Mouse (Mus musculus): ENCODE results near the gene Sik2. TPM values are rescaled to one million over a fixed set of nuclear protein-coding genes. Genes with fewer than 3 reads are reported as not detected.
A peak's percentile ranks its signal among the peaks of the same experiment; 100 is the strongest.

Sik2 gene
- polyA plus RNA-seq, 1 experiment from 2014 or later: 12.6 TPM

GRCm38 (mm10) chr9:50966277-50966676, 42.6 kb downstream of the Sik2 start:
- DNase-seq (ENCODE audit: low spot score): no peak
- 70% methylated on average over 2 of the region's 2 CpGs for WGBS
- no peak overlapping the region for H3K27ac ChIP-seq (ENCODE audit: low read depth, low read length)

DNA sequence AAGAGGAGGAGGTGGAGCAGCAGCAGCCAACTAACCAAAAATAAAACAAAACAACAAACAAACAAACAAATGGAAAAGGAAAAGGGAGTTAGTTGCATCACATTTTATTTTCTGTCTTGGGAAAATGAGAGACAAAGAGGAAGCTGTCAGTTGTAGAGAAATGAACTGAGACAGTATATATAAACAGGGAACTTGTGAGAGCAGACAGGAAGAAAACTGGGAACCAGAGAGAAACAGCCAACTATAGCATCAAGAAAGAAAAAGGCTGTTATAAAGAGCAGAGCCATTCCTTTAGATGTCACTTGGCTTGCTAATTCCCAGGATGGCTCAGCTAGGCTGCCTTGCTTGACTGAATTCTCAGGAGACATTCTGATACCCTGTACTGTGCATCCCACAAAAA, 43.5 kb downstream of the Sik2 start:
- ATAC-seq (no peak), DNase-seq (ENCODE audit: low spot score) (no peak)
- Histone ChIP-seq H3K9ac (ENCODE audit: low read length) (no peak overlapping the region), H3K4me2 (ENCODE audit: low read length) (no peak overlapping the region), H3K27ac (ENCODE audit: low read depth, low read length) (no peak overlapping the region), H3K9me3 (replicated peaks; ENCODE audit: control insufficient read depth, low read length) (no peaks in the 10 kb centered on the region), H3K36me3 (ENCODE audit: control insufficient read depth, insufficient read depth, low read length) (no peaks in the 10 kb centered on the region), H3K4me3 (ENCODE audit: low read depth, low read length) (no peak overlapping the region), H3K4me1 (ENCODE audit: control insufficient read depth, insufficient read depth, low read length) (peaks cover 3% of the 10 kb centered on the region; the same call in 1 of the 2 replicates), H3K27me3 (replicated peaks; ENCODE audit: control insufficient read depth, insufficient read depth, low read length) (no peaks in the 10 kb centered on the region)

More at GRCm38 (mm10) chr9:50966277-50966676, 42.6 kb downstream of the Sik2 start:
- Histone ChIP-seq H3K4me1 (ENCODE audit: control insufficient read depth, insufficient read depth, low read length) (peaks cover 4% of the 10 kb centered on the region; the same call in 1 of the 2 replicates), H3K9me3 (replicated peaks; ENCODE audit: control insufficient read depth, low read length) (no peaks in the 10 kb centered on the region), H3K9ac (ENCODE audit: low read length) (no peak overlapping the region), H3K4me2 (ENCODE audit: low read length) (no peak overlapping the region), H3K36me3 (ENCODE audit: control insufficient read depth, insufficient read depth, low read length) (no peaks in the 10 kb centered on the region), H3K27me3 (replicated peaks; ENCODE audit: control insufficient read depth, insufficient read depth, low read length) (no peaks in the 10 kb centered on the region), H3K4me3 (ENCODE audit: low read depth, low read length) (no peak overlapping the region)
- ATAC-seq: no peak

DNA sequence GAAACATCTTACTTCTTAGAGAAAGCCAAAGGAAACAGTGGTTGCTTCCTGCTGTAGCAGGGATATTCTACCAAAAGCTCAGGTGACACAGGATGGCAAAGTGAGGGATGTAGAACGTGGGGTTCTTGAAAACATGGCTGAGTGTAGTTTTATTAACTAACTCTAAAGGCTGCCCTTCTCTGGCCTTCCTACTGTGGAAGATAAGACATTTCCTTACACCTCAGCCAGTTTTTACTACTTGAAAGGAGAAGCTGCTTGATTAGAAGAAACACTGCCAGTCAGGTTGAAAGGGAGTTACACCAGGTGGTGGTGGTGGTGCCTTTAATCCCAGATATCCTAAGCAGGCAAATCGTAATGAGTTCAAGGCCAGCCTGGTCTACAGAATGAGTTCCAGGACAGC, 44.0 kb downstream of the Sik2 start:
- Histone ChIP-seq H3K4me2 (ENCODE audit: low read length) (no peak overlapping the region), H3K4me3 (ENCODE audit: low read depth, low read length) (no peak overlapping the region), H3K4me1 (ENCODE audit: control insufficient read depth, insufficient read depth, low read length) (peaks cover 2% of the 10 kb centered on the region; the same call in 1 of the 2 replicates), H3K9me3 (replicated peaks; ENCODE audit: control insufficient read depth, low read length) (no peaks in the 10 kb centered on the region), H3K9ac (ENCODE audit: low read length) (no peak overlapping the region), H3K27me3 (replicated peaks; ENCODE audit: control insufficient read depth, insufficient read depth, low read length) (no peaks in the 10 kb centered on the region), H3K27ac (ENCODE audit: low read depth, low read length) (no peak overlapping the region), H3K36me3 (ENCODE audit: control insufficient read depth, insufficient read depth, low read length) (no peaks in the 10 kb centered on the region)
- DNase-seq (ENCODE audit: low spot score) (no peak), ATAC-seq (no peak)
- 68% methylated on average over 2 of the region's 2 CpGs for WGBS

DNA sequence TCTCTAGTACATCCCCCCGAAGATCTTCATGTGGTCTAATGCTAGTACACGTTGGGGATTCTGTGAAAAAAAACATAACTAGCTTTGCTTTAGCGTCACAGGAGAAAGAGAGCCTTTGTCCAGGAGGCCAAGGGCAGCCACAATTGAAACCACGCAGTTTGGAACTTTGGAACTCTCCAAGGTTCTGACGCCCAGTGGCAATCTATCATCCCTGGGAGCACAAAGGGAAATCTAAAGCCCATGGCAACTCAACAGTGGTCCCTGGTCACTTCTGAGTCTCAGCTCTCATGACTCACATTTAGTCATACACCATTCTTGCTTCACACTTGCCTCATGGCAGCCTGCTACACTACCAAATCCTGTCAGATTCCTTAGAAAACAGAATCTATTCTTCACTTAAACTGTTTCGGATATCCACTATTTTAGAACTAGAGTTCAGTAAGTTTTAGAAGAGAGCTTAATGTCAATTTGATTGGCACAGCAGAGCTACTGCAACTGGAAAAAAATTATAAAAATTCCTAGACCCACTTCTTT, 50.9 kb downstream of the Sik2 start:
- Histone ChIP-seq H3K4me1 (ENCODE audit: control insufficient read depth, insufficient read depth, low read length) (no peaks in the 10 kb centered on the region), H3K27ac (ENCODE audit: low read depth, low read length) (no peak overlapping the region), H3K4me3 (ENCODE audit: low read depth, low read length) (no peak overlapping the region), H3K9me3 (replicated peaks; ENCODE audit: control insufficient read depth, low read length) (no peaks in the 10 kb centered on the region), H3K36me3 (ENCODE audit: control insufficient read depth, insufficient read depth, low read length) (no peaks in the 10 kb centered on the region), H3K9ac (ENCODE audit: low read length) (no peak overlapping the region), H3K27me3 (replicated peaks; ENCODE audit: control insufficient read depth, insufficient read depth, low read length) (no peaks in the 10 kb centered on the region), H3K4me2 (ENCODE audit: low read length) (no peak overlapping the region)
- ATAC-seq: no peak
- DNase-seq (ENCODE audit: low spot score): no peak
- WGBS: 47% methylated on average over 6 of the region's 6 CpGs

DNA sequence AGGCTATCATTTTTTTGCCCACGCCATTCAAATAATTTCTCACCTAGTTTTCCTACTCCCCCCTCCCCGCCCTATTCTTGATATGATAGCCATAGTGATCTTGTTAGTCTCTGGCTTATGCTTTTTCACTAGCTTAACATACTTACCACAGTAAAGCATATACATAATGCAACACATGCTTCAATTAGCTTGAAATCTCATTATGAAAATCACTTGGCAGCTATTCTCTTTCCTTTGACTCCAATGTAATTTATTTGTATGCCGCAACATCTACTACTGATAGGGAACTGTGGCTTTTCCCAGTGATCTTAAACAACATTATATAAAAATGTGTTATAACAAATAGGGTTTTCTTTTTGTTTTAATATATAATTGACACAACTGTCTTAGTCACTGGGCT, 53.7 kb downstream of the Sik2 start:
- no peaks in the 10 kb centered on the region for H3K9me3 ChIP-seq (replicated peaks; ENCODE audit: control insufficient read depth, low read length)
- H3K4me1 ChIP-seq (ENCODE audit: control insufficient read depth, insufficient read depth, low read length): no peaks in the 10 kb centered on the region
- ATAC-seq (no peak), DNase-seq (ENCODE audit: low spot score) (peak; percentile 70)
- no peak overlapping the region for H3K9ac ChIP-seq (ENCODE audit: low read length)
- H3K27ac ChIP-seq (ENCODE audit: low read depth, low read length): no peak overlapping the region
- H3K36me3 ChIP-seq (ENCODE audit: control insufficient read depth, insufficient read depth, low read length): no peaks in the 10 kb centered on the region
- H3K27me3 ChIP-seq (replicated peaks; ENCODE audit: control insufficient read depth, insufficient read depth, low read length): no peaks in the 10 kb centered on the region
- H3K4me2 ChIP-seq (ENCODE audit: low read length): no peak overlapping the region
- WGBS: 80% methylated on average over 3 of the region's 3 CpGs
- no peak overlapping the region for H3K4me3 ChIP-seq (ENCODE audit: low read depth, low read length)

DNA sequence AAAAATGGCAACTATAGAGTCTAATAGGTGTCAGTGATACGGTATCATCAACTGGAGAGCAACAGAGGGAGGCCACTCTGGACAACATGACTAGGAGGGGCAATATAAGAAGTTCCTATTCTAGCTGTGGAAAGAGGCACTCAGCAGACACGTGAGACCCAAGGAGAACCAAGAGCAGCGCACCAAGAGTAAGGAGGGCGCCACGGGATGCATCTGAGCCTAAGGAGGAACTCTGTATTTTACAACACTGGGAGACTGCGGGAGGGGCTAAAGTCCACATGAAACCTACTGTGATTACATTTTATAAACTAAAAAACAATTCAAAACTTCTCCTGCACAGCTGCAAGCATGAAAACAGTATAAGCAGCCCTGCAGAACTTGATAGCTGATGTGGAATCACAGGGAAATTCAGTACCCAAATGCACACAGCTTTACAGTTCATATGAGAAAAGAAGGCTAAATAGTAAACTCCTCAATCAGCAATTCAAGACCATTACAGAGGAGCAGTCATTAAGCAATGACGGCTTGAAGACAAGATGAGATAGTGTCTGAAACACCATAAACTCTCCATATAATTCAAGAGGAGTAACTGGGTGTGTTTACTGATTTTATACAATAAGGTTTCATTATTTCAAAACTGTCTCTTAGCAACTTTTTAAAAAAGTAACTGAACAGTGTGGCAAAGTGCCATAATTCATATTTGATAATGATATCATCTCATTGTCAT, 60.6 kb downstream of the Sik2 start:
- Histone ChIP-seq H3K36me3 (ENCODE audit: control insufficient read depth, insufficient read depth, low read length) (no peaks in the 10 kb centered on the region), H3K27ac (ENCODE audit: low read depth, low read length) (no peak overlapping the region), H3K9ac (ENCODE audit: low read length) (no peak overlapping the region), H3K4me3 (ENCODE audit: low read depth, low read length) (no peak overlapping the region), H3K27me3 (replicated peaks; ENCODE audit: control insufficient read depth, insufficient read depth, low read length) (no peaks in the 10 kb centered on the region), H3K4me1 (ENCODE audit: control insufficient read depth, insufficient read depth, low read length) (no peaks in the 10 kb centered on the region), H3K4me2 (ENCODE audit: low read length) (no peak overlapping the region), H3K9me3 (replicated peaks; ENCODE audit: control insufficient read depth, low read length) (no peaks in the 10 kb centered on the region)
- WGBS: 93% methylated on average over 7 of the region's 7 CpGs
- ATAC-seq (no peak), DNase-seq (ENCODE audit: low spot score) (no peak)

GRCm38 (mm10) chr9:50946338-50946737, 62.5 kb downstream of the Sik2 start:
- Histone ChIP-seq H3K27me3 (replicated peaks; ENCODE audit: control insufficient read depth, insufficient read depth, low read length) (no peaks in the 10 kb centered on the region), H3K27ac (ENCODE audit: low read depth, low read length) (no peak overlapping the region), H3K36me3 (ENCODE audit: control insufficient read depth, insufficient read depth, low read length) (no peaks in the 10 kb centered on the region), H3K9ac (ENCODE audit: low read length) (no peak overlapping the region), H3K4me1 (ENCODE audit: control insufficient read depth, insufficient read depth, low read length) (no peaks in the 10 kb centered on the region), H3K4me3 (ENCODE audit: low read depth, low read length) (no peak overlapping the region), H3K9me3 (replicated peaks; ENCODE audit: control insufficient read depth, low read length) (no peaks in the 10 kb centered on the region), H3K4me2 (ENCODE audit: low read length) (no peak overlapping the region)
- DNase-seq (ENCODE audit: low spot score): no peak
- ATAC-seq: no peak
- WGBS: 73% methylated on average over 1 of the region's 1 CpGs

- ATAC-seq: no peak
- Histone ChIP-seq H3K36me3 (ENCODE audit: control insufficient read depth, insufficient read depth, low read length) (no peaks in the 10 kb centered on the region), H3K27me3 (replicated peaks; ENCODE audit: control insufficient read depth, insufficient read depth, low read length) (no peaks in the 10 kb centered on the region), H3K27ac (ENCODE audit: low read depth, low read length) (no peak overlapping the region), H3K4me2 (ENCODE audit: low read length) (no peak overlapping the region), H3K9me3 (replicated peaks; ENCODE audit: control insufficient read depth, low read length) (no peaks in the 10 kb centered on the region), H3K4me3 (ENCODE audit: low read depth, low read length) (no peak overlapping the region), H3K9ac (ENCODE audit: low read length) (no peak overlapping the region), H3K4me1 (ENCODE audit: control insufficient read depth, insufficient read depth, low read length) (no peaks in the 10 kb centered on the region)
- 90% methylated on average over 1 of the region's 1 CpGs for WGBS
- no peak for DNase-seq (ENCODE audit: low spot score)
These were observed 64.0 kb downstream of the Sik2 start for GRCm38 (mm10) chr9:50944826-50945225.

DNA sequence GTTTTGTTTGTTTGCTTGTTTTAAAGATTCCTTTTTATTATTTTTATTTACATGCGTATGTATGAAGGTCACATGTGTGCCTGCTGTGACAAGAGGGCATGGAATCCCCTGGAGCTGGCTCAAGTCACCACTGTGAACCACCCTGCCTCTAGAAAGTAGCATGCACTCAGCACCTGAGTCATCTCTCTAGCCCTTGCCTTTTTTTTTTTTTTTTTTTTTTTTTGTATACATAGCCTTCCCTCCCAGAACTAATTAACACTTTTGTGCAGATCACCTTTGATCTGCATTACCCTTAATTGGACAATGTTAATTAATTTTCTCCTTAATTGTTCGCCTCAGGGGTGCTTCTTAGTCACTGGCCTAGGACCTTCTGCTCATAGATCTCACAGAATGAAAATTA, 66.2 kb downstream of the Sik2 start:
- peak; percentile 23 for DNase-seq (ENCODE audit: low spot score)
- Histone ChIP-seq H3K9me3 (replicated peaks; ENCODE audit: control insufficient read depth, low read length) (no peaks in the 10 kb centered on the region), H3K27me3 (replicated peaks; ENCODE audit: control insufficient read depth, insufficient read depth, low read length) (no peaks in the 10 kb centered on the region), H3K4me3 (ENCODE audit: low read depth, low read length) (no peak overlapping the region), H3K4me2 (ENCODE audit: low read length) (no peak overlapping the region), H3K4me1 (ENCODE audit: control insufficient read depth, insufficient read depth, low read length) (no peaks in the 10 kb centered on the region), H3K36me3 (ENCODE audit: control insufficient read depth, insufficient read depth, low read length) (no peaks in the 10 kb centered on the region), H3K27ac (ENCODE audit: low read depth, low read length) (no peak overlapping the region), H3K9ac (ENCODE audit: low read length) (no peak overlapping the region)
- 51% methylated on average over 2 of the region's 2 CpGs for WGBS
- ATAC-seq: no peak

All from forebrain, embryonic 14.5 days (tissue).